Mouse (Mus musculus) liver, postnatal 0 days (tissue): ENCODE results near the gene Cog1. TPM values are rescaled to one million over a fixed set of nuclear protein-coding genes. Genes with fewer than 3 reads are reported as not detected.

Source experiments
- ATAC-seq: fragments of 200-750 bp; cut with Nextera tagmentation; 2 replicates; pipeline ENCODE4 v1.8.0; 2017; ENCODE audit warnings: mild to moderate bottlenecking, moderate library complexity
- DNase-seq: peaks from one replicate; pipeline ENCODE4 v3.0.0-alpha.2; 2016
- H3K27ac ChIP-seq: fragments of 300-500 bp; sonication (generic); 2 replicates; pipeline ENCODE4 v1.5.1; 2014; ENCODE audit warnings: antibody characterized with exemption, moderate library complexity, mild to moderate bottlenecking, low read depth
- H3K27me3 ChIP-seq: fragments of 300-500 bp; sonication (generic); 2 replicates; pipeline ENCODE4 v1.6.1; 2014; ENCODE audit warnings: low read length, control low read depth, mixed read lengths; ENCODE audit not compliant: insufficient read depth
- H3K36me3 ChIP-seq: fragments of 300-500 bp; sonication (generic); replicated peaks from 2 replicates; pipeline ENCODE4 v1.6.1; 2014; ENCODE audit warnings: mild to moderate bottlenecking, control low read depth, low read length, moderate library complexity, mixed read lengths; ENCODE audit not compliant: insufficient read depth
- H3K4me1 ChIP-seq: fragments of 300-500 bp; sonication (generic); 2 replicates; pipeline ENCODE4 v1.6.1; 2014; ENCODE audit warnings: antibody characterized with exemption, mild to moderate bottlenecking, control low read depth; ENCODE audit not compliant: insufficient read depth
- H3K4me2 ChIP-seq: fragments of 300-500 bp; sonication (generic); 2 replicates; pipeline ENCODE4 v1.6.1; 2014; ENCODE audit warnings: low read depth, mild to moderate bottlenecking, low read length, moderate library complexity, mixed read lengths
- H3K4me3 ChIP-seq: fragments of 300-500 bp; sonication (generic); 2 replicates; pipeline ENCODE4 v1.5.1; 2014; ENCODE audit warnings: low read depth, low read length
- H3K9ac ChIP-seq: fragments of 300-500 bp; sonication (generic); replicated peaks from 2 replicates; pipeline ENCODE4 v1.6.1; 2014; ENCODE audit warnings: mild to moderate bottlenecking, moderate library complexity
- H3K9me3 ChIP-seq: fragments of 300-500 bp; sonication (generic); 2 replicates; pipeline ENCODE4 v1.6.1; 2016; ENCODE audit warnings: mild to moderate bottlenecking, control low read depth, low read length, mixed read lengths
- CTCF ChIP-seq: sonication (generic); IDR thresholded peaks from 2 replicates; pipeline ENCODE4 v1.5.1; 2016; ENCODE audit warnings: antibody characterized with exemption, low read depth
- EP300 ChIP-seq: IDR thresholded peaks from 2 replicates; pipeline ENCODE4 v1.6.1; 2016; ENCODE audit warnings: antibody characterized with exemption, low read depth, mild to moderate bottlenecking
- WGBS: fragments of 180-500 bp; shearing (Covaris S2); extraction: QIAGEN DNeasy Blood & Tissue Kit; methylation state at CpG from one replicate; pipeline ENCODE4 v1.1.7; 2014; ENCODE audit not compliant: insufficient replicate concordance; 5-methylcytosine and 5-hydroxymethylcytosine counted together
- polyA plus RNA-seq: library from polyadenylated mRNA; unstranded; fragments of >200 nt; fragmentation: Nextera tagmentation; extraction: Ambion mirVana; gene quantifications from 2 replicates; pipeline ENCODE4 v1.2.1, GENCODE M21; 2015

The Cog1 gene
- polyA plus RNA-seq, 1 experiment from 2014 or later, result 7.1 TPM

GRCm38 (mm10) chr11:113709272-113709671 lies 60.3 kb downstream of the Cog1 start:
- DNase-seq (no peak), ATAC-seq (peak; percentile 33)
- Histone ChIP-seq H3K4me1 (peaks cover 14% of the 10 kb centered on the region), H3K4me3 (no peak overlapping the region), H3K9me3 (no peaks in the 10 kb centered on the region), H3K9ac (no peak overlapping the region), H3K27me3 (0 out of 2 replicates have a peak, but pooled peaks cover 7% of the 10 kb centered on the region), H3K36me3 (no peaks in the 10 kb centered on the region), H3K27ac (no peak overlapping the region), H3K4me2 (no peak overlapping the region)
- TF ChIP-seq CTCF (no peak), EP300 (no peak)
- 46% methylated on average over 15 of the region's 15 CpGs for WGBS

- Histone ChIP-seq H3K27me3 (0 out of 2 replicates have a peak, but pooled peaks cover 7% of the 10 kb centered on the region), H3K36me3 (no peaks in the 10 kb centered on the region), H3K27ac (peak within 1 kb of the TSS; percentile 7; the same call in 1 of the 2 replicates), H3K4me1 (peaks cover 14% of the 10 kb centered on the region), H3K4me3 (no peak within 1 kb of the TSS), H3K9me3 (no peaks in the 10 kb centered on the region), H3K9ac (no peak within 1 kb of the TSS; the same call in 1 of the 2 replicates), H3K4me2 (no peak within 1 kb of the TSS)
- WGBS, result 28% methylated on average over 11 of the region's 11 CpGs
- ATAC-seq (no peak; the same call in 1 of the 2 replicates), DNase-seq (no peak)
- TF ChIP-seq CTCF, result no peak
- TF ChIP-seq EP300, result no peak
Measured at GRCm38 (mm10) chr11:113709731-113710256, 60.8 kb downstream of the Cog1 start, which contains the start of gene Cpsf4l. Gene Cpsf4l, minus strand, starts transcription at chr11:113710017.

GRCm38 (mm10) chr11:113710257-113710777 lies 61.3 kb downstream of the Cog1 start:
- WGBS, result 16% methylated on average over 10 of the region's 10 CpGs

GRCm38 (mm10) chr11:113711061-113711460 lies 62.1 kb downstream of the Cog1 start:
- no peak overlapping the region for H3K4me2 ChIP-seq
- H3K27ac ChIP-seq, result no peak overlapping the region
- 0 out of 2 replicates have a peak, but pooled peaks cover 7% of the 10 kb centered on the region for H3K27me3 ChIP-seq
- no peak overlapping the region for H3K9ac ChIP-seq
- H3K9me3 ChIP-seq, result no peaks in the 10 kb centered on the region
- H3K4me1 ChIP-seq, result peaks cover 14% of the 10 kb centered on the region
- ATAC-seq (no peak), DNase-seq (no peak)
- no peaks in the 10 kb centered on the region for H3K36me3 ChIP-seq
- WGBS, result 78% methylated on average over 1 of the region's 1 CpGs
- H3K4me3 ChIP-seq, result no peak overlapping the region
- TF ChIP-seq EP300, result no peak
- no peak for TF ChIP-seq CTCF

More at GRCm38 (mm10) chr11:113710257-113710777, 61.3 kb downstream of the Cog1 start:
- no peak for ATAC-seq
- peaks cover 14% of the 10 kb centered on the region for H3K4me1 ChIP-seq
- H3K9me3 ChIP-seq, result no peaks in the 10 kb centered on the region
- peak overlapping the region; percentile 7; the same call in 1 of the 2 replicates for H3K27ac ChIP-seq
- no peak overlapping the region; the same call in 1 of the 2 replicates for H3K9ac ChIP-seq
- no peak overlapping the region for H3K4me3 ChIP-seq
- TF ChIP-seq CTCF, result no peak
- TF ChIP-seq EP300, result no peak
- 0 out of 2 replicates have a peak, but pooled peaks cover 7% of the 10 kb centered on the region for H3K27me3 ChIP-seq
- H3K4me2 ChIP-seq, result no peak overlapping the region
- H3K36me3 ChIP-seq, result no peaks in the 10 kb centered on the region
- DNase-seq, result no peak

GRCm38 (mm10) chr11:113715078-113715674 lies 66.2 kb downstream of the Cog1 start:
- Histone ChIP-seq H3K27ac (no peak overlapping the region), H3K9ac (no peak overlapping the region), H3K36me3 (no peaks in the 10 kb centered on the region), H3K4me3 (no peak overlapping the region), H3K4me2 (no peak overlapping the region), H3K9me3 (no peaks in the 10 kb centered on the region), H3K4me1 (0 out of 2 replicates have a peak, but pooled peaks cover 3% of the 10 kb centered on the region), H3K27me3 (0 out of 2 replicates have a peak, but pooled peaks cover under 1% of the 10 kb centered on the region)
- 62% methylated on average over 7 of the region's 7 CpGs for WGBS
- ATAC-seq, result peak; percentile 78
- no peak for TF ChIP-seq EP300
- peak; percentile 36 for TF ChIP-seq CTCF
- no peak for DNase-seq

- no peaks in the 10 kb centered on the region for H3K36me3 ChIP-seq
- no peak for ATAC-seq
- no peak for DNase-seq
- no peaks in the 10 kb centered on the region for H3K27me3 ChIP-seq
- H3K27ac ChIP-seq, result no peak overlapping the region
- no peak overlapping the region for H3K4me2 ChIP-seq
- H3K4me3 ChIP-seq, result no peak overlapping the region
- H3K4me1 ChIP-seq, result no peaks in the 10 kb centered on the region
- 84% methylated on average over 2 of the region's 2 CpGs for whole genome bisulfite sequencing
- no peak overlapping the region for H3K9ac ChIP-seq
- TF ChIP-seq EP300, result no peak
- TF ChIP-seq CTCF, result no peak
- no peaks in the 10 kb centered on the region for H3K9me3 ChIP-seq
Measured at GRCm38 (mm10) chr11:113716132-113716531, 67.2 kb downstream of the Cog1 start.

Other genes with a start within 250 kb of the Cog1 start
- 1.6 and 2.0 TPM in 2 replicates for gene Sstr2, start 29.8 kb upstream of the Cog1 start, polyA plus RNA-seq
- 10.2 and 10.9 TPM in 2 replicates for gene Slc39a11, start 910 bp downstream of the Cog1 start, polyA plus RNA-seq
- 24.1 and 26.5 TPM in 2 replicates for gene Fam104a, start 35.0 kb downstream of the Cog1 start, polyA plus RNA-seq
- 4.3 and 4.6 TPM in 2 replicates for gene D11Wsu47e, start 35.2 kb downstream of the Cog1 start, polyA plus RNA-seq
- 0.38 and 0.46 TPM in 2 replicates for gene Cpsf4l, start 60.8 kb downstream of the Cog1 start, polyA plus RNA-seq
- 12.4 and 13.7 TPM in 2 replicates for gene Cdc42ep4, start 102.7 kb downstream of the Cog1 start, polyA plus RNA-seq